Mouse (Mus musculus) adrenal gland (tissue): ENCODE data around the gene Lbhd1.

Experiments used
- intact Hi-C: fragments of 180-260 bp; cut with DNase I; formaldehyde crosslinking; loops from one replicate; pipeline ENCODE4 v1.15.1; 2025

The Lbhd1 gene

DNA sequence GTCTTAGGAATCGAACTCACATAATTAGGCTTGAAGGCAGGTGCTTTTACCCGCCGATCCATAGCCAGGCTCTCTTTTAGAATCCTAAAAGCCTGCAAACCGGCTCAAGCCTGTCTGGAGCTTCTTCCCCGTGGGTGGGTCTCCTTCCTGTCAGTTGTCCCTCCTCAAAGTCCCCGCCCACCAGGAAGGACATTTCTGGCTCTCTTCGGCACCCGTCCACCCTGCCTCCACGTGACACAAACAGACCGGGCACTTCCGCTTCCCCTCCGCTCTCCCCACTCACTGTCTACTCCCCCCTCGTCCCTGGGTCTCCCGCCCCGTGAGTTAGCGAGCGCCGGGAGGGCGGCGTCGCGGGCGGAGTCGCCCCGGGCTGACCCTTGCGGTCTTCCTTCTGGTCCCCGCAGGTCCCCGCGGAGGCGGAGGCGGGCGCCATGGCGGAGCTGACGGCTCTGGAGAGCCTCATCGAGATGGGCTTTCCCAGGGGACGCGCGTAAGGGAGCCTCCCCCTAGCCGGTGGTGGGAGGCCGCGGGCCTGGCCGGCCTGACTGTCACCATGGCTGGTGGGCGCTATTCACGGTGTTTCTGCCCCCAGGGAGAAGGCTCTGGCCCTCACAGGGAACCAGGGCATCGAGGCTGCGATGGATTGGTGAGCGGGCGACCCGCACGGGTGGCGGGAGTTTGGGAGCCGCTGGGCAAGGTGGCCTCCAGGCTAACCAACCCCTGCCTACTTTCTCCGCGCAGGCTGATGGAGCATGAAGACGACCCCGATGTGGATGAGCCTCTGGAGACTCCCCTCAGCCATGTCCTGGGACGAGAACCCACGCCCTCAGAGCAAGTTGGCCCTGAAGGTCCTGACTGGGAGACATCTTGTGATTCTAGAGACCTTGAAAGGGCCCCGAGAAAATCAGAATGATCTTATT lies 12.0 kb upstream of the Lbhd1 start, which contains the start of gene Ubxn1:
Gene Ubxn1 (plus strand): TSS at position 230 of the 920 bp plus-strand sequence.
- intact Hi-C loops: no loop called here

GRCm38 (mm10) chr19:8872266-8872840 lies 11.2 kb upstream of the Lbhd1 start:
- intact Hi-C loops: no loop called here

DNA sequence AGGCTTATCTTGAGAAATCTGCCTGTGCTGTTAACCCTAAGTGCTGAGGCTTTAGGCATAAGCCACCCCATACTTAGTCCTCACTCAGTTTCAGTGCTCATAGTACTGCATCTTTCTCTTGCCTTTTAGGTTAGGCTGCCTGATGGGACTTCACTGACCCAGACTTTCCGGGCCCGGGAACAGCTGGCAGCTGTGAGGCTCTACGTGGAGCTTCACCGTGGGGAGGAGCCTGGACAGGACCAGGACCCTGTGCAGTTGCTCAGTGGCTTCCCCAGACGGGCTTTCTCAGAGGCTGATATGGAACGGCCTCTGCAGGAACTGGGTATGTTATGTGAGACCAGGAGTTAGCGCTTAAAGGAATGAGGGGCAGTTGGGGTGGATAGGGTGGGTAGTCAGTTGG lies 8.5 kb upstream of the Lbhd1 start:
- intact Hi-C loops: no loop called here

- intact Hi-C loops: no loop called here
Observed at GRCm38 (mm10) chr19:8880311-8881033, 3.1 kb upstream of the Lbhd1 start, which contains the start of gene Uqcc3. TSS of gene Uqcc3 (minus strand) at chr19:8880923.

DNA sequence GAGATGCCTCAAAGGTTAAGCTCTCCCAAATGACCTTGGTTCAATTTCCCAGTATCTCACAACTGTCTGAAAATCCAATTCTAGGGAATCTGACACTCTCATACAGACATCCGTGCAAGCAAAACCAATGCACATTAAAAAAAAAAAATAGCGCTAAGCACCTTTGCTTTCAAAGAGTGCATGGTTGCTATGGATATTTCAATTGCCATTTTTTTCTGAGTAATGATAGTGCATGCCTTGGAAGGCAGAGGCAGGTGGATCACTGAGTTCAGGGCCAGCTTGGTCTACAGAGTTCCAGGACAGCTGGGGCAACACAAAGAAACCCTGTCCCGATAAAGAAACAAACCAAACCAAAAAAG lies 2.5 kb upstream of the Lbhd1 start:
- intact Hi-C loops: no loop called here

DNA sequence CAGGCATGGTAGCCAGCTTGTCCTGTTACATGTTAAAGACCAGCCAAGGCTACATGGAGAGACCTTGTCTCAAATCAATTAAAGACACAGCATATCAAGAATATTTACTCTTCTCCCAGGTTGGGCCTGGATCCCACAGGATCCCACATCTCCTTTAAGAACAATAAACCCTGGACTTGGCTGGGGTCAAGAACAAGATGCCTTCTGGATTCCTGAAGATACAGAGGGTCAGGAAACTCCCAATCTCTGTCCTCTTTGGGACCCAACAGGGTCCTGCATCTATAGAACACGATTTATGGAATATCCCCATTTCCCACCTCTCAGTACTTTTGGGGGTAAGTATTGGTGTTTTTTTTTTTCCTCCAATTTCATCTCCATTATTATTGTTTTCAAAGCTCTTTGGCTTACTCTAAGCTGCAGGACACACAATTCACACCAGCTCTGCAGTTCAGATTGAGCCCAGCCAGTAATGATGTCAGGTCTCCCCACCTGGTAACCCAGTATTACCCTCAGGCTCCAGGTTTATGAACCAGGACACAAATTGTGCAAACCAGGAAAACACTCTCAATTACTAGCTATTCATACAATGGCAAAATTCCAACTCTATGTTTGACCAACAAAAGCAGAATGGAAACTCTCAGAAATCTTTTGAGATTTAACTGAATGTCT lies 3.5 kb downstream of the Lbhd1 start:
- intact Hi-C loops: no loop called here

GRCm38 (mm10) chr19:8887585-8888463 lies 4.3 kb downstream of the Lbhd1 start:
- intact Hi-C loops: no loop called here

- intact Hi-C loops: no loop called here
Observed at GRCm38 (mm10) chr19:8888511-8889385, 5.2 kb downstream of the Lbhd1 start, which contains the start of the genes 1810009A15Rik and Gm49416. TSS of gene 1810009A15Rik (plus strand) at chr19:8888853. TSS of gene Gm49416 (plus strand) at chr19:8888926.

- intact Hi-C loops: no loop called here
Observed at GRCm38 (mm10) chr19:8892829-8893766, 9.6 kb downstream of the Lbhd1 start, which contains the start of gene Ints5. TSS of gene Ints5 (plus strand) at chr19:8893005.

DNA sequence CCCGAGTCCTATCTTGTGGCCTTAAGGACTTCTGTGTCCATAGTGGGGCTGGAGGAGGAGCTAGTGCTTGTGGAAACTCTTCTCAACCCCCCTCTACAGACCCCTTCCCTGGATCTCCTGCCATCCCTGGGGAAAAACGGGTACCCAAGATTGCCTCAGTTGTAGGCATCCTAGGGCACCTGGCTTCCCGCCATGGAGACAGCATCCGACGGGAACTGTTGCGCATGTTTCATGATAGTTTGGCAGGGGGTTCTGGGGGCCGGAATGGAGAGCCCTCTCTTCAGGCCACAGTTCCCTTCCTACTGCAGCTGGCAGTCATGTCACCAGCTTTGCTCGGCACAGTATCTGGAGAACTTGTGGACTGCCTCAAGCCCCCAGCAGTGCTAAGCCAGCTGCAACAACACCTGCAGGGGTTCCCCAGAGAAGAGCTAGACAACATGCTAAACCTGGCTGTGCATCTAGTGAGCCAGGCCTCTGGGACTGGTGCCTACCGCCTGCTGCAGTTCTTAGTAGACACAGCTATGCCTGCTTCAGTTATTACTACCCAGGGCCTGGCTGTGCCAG lies 11.9 kb downstream of the Lbhd1 start:
- intact Hi-C loops: loop anchor here (5.0 kb wide), 1 partner anchor 42 kb away; no protein-coding TSS in a partner anchor

GRCm38 (mm10) chr19:8896231-8896630 lies 12.7 kb downstream of the Lbhd1 start:
- intact Hi-C loops: loop anchor here (5.0 kb wide), 1 partner anchor 41 kb away; no protein-coding TSS in a partner anchor

GRCm38 (mm10) chr19:8897211-8897864 lies 13.8 kb downstream of the Lbhd1 start:
- intact Hi-C loops: loop anchor here (5.0 kb wide), 1 partner anchor 40 kb away; no protein-coding TSS in a partner anchor

DNA sequence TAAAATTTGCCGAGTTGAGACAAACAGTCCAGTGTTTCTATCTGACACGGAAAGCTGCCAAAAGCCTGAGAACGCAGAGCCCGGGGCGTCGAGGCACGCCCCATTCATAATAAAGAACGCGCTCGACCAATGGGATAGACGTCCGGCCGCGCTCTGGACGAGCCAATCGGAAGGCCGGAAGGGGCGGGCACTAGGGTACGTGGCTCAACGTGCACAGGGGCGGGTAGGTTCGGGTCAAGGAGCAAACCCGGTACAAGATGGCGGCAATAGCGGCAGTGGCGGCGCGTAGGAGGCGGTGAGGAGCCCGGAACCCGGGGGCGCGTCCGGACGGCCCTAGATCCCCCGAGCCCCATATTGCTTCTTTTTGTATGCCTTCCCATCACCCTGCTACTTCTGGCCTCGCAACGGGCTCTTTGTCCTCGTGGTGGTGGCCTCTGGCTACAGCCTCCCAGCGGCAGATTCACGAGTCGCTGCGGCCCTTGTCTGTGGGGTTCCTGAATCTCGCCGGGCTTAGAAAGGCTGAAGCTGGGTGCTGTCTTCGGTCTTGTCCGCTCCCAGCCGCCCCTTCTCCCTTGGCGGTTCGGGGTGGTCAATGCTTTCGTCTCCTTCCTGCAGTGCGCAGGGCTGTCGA lies 14.4 kb downstream of the Lbhd1 start, which contains the start of gene Ganab:
Gene Ganab (plus strand): TSS at position 207 of the 631 bp plus-strand sequence.
- intact Hi-C loops: loop anchor here (5.0 kb wide), 1 partner anchor 39 kb away; no protein-coding TSS in a partner anchor

DNA sequence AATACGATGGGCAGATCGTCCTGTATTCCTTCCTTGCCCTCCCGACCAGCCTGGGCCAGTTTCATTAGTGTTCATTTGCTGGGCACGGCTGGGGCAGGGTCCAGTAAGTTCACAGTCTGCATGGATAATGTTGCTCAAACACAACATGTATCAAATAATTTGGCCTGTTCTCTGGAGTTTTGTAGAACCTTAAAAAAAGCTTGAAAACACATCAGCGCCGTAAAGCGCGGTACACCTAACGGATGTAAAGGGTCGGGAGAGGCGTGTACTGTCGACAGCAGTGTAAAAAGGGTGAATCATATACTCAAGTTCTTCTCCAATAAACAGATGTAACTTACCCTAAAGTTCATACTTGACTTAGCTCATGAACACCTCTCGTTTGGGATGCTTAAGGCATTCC lies 15.0 kb downstream of the Lbhd1 start:
- intact Hi-C loops: loop anchor here (5.0 kb wide), 1 partner anchor 39 kb away; no protein-coding TSS in a partner anchor

DNA sequence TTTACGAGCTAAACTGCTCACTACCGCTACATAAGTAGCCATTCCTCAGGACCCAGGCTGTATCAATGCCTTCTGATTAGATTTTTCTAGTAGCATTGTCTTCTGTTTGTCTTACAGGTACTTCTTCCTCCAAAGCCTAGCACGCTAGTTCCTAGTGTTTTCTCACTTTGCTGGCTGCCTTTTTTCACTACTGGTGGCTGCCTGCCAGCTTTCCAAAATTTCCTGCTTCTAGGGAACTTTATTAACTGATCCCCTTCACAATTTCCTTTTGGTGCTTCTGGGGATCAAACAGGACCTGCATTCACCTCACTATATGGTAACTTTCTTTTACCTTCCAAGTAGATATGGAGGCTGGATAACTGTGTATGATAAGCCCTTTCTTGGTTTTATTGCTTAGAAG lies 15.5 kb downstream of the Lbhd1 start:
- intact Hi-C loops: loop anchor here (5.0 kb wide), 1 partner anchor 38 kb away; no protein-coding TSS in a partner anchor

DNA sequence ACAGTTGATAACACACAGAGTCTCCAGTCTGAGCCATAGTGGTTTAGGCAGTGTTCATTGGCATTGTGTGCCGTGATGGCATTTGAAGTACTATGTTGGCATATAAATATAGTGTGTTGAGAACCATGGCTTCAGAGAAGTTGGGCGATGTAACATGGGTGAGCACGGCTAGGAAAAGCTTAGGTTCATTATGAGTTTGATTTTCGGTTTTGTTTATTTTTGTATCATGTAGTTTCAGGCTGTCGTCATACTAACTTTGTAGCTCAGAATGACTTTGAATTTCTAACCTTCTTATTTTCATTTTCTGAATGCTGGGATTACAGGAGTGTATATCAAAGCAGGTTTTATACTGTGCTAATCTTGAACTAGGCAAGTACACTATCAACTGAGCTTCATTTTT lies 19.9 kb downstream of the Lbhd1 start:
- intact Hi-C loops: no loop called here
